Mouse (Mus musculus): ENCODE data around the gene Nle1.
"Not testable (repeated sequence)": the region's sequence is repeated elsewhere in the genome, so short reads cannot be mapped to it uniquely, and the experiment has no call there.

The Nle1 gene

DNA sequence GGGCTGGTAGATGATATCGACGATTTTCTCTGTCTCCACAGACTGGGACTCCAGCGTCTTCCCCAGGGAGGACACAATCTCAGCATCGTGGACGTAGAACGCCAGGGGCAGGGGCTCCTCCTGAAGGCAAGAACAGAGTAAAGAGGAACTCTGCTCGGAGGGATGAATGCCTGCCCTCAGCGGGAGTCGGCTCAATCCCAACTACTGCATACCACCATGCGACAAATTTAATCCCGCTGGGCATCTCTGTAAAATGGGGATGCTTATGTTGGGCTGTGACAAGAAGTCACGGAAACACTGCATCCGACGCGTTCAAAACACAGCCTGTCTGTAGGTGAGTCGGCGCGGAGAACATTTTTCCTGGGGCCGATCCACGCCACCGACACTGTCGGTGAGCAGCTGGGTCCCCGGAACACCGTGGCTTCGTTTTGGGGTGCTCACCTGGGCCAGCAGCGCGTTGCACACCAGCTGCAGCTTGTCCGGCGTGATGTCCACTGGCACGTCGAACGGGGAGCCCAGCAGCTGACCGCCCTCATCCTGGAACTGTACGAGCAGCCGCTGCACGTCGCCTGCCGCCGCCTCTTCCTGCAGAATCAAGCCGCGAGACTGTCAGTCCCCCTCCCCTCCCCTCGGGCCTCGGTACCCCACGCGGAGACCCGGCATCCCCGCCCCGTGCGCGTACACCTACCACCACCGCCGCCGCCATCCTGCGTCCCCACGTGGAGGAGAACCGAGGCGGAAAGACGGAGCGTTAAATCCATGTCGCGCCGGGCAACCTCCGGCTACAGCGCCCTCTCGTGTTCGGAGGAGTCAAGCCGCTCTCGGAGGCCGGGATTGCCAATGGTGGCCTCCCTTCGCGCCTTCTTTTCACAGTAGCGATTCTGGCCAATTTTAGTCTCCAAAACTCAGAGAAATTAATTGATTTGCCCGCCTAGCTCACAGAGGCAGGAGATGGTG lies at the start of gene Nle1:
Nle1 (minus strand) TSS at position 761 of the 957 bp plus-strand sequence.
- peak; percentile 91 for DNase-seq

DNA sequence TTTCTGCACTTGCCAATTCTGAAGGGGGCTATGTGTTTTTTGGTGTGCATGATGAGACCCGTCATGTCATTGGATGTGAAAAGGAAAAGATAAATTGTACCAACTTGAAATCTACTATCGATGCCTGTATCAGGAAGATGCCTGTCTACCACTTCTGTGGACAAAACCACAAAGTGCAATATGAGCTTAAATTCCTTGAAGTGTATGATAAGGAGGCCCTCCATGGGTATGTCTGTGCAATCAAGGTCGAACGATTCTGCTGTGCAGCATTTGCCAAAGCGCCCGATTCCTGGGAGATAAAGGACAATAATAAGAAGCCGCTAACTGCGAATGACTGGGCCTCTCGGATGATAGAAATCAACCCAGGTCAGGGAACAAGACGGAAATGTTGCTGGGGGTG lies 48.7 kb upstream of the Nle1 start:
- DNase-seq = no peak

DNA sequence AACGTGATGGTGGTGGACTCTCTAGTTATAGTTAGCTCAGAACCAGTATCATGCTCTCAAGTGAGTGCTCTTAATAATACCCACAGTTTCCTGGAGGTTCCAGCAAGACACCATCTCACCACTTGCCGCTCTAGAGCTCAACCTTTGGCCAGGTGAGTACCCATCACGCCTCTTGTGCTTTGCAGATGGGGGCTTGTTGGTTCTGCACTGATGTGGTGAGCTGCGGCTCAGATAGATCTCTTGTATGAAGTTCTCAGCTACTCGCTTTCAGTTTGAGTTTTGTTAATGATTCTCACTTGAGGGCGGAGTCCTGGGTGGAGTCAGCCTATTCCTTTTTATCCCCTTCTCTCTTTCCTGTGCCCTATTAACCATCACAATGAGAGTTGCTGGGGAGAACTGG lies 46.4 kb upstream of the Nle1 start:
- DNase-seq = no peak

DNA sequence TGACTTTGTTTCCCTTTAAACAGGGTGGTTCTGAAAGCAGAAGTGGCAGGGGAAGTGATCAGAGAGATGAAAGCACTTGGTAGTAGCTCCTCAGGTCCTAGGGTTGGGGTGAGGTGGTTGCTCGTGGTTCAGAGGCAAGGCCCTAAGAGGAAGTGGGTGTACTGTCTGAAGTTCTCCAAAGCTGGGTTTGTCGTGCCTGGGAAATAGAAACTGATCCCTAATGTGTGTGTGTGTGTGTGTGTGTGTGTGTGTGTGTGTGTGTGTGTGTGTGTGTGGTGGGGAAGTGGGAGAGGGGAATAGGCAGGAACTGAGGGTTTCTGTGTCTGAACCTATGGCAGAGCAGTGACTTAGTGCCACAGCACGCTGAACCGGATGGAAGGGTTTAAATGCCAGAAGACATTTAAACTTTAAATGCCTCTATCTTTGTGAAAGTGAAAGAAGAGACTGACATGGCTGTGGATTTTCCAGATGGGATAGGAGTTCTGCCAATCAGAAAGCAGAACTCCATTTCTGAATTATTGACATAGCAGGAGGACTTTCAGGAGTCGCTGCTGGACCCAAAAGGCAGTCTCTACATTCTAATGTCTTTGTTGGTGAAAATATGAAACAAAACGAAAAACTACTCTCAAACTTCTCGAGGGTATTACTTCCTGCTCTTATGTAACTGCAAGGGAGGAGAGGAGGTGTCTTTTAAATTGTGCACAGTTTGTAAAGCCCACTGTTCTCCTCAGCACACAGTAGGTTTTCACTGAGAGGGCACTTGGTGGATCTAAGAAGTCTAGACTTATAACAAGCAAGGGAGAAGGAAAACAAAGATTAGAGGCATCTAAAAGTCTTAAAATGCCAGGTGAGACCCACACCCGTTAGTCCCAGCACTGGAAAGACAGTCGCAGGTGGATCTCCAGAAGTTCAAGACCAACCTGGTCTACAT lies 44.7 kb upstream of the Nle1 start:
- DNase-seq = no peak

DNA sequence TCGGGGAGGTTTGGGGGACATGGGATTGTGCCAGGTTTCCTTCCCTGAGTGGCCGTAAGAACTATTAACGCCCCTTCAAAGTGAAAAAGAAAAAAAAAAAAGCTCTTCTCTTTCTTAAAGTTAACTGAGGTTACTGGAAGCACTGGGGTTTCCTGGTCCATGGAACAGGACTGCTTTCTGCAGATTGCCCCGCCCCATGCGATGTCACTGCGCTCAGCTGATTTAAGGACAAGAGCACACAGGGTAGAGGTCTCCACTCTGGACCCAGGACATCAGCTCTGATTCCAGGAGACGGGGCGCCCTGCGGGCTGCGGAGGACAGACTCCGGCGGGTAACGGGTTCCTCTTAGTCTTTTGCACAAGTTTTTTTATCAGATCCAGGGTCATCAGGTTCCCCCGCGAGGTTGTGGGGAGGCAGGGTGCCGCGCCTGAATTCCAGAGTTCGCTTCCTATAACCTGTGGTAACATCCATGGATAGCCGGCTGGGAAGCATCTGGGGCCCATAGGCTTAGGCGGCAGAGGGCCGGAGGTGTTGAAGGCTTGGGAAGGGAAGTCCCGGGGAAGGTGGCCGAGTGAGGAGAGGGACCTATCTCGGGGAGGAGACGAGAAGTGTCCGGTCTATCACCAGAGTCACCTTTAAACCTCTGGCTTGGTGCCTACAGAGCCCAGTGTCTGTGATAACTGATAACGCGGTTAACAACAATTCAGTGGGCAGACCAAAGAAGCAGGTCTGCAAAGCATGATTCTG lies 43.8 kb upstream of the Nle1 start:
- DNase-seq = no peak

DNA sequence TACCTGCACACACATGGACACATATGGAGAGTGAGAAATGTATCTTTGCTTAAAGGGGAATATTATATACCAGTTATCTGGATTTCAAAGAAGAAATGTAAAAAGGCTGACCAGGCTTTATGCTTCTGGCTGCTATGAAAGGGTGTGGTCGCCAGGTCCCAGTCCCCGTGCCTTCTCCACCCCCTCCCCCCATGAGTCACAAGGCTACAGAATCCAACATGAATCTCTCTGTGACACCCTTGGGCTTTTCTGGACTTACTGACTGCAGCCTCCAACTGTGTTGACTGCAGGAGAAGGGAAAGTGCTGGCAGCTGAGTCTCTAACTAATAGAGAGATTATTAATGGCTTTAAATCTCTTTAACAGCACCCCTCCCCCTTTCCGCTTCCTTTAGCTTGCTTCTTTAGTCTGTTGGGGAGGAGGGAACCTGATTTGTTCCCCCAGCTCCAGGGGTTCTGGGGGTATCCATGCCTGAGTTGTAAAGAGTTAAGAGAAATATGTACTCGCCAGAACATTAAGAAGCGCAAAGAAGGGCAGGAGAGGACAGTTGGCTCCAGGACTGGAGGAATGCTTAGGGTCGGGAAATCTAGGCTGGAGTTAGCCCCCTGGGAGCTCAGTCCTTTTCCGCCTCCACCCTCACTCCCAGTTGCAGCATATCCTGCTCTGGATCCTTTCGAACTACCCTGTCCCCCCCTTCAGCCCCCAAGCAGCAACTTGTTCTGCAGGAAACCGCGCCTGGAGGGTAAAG lies 42.7 kb upstream of the Nle1 start, which contains the start of gene Slfn5:
Slfn5 (plus strand) TSS at position 614 of the 746 bp plus-strand sequence.
- no peak for DNase-seq

DNA sequence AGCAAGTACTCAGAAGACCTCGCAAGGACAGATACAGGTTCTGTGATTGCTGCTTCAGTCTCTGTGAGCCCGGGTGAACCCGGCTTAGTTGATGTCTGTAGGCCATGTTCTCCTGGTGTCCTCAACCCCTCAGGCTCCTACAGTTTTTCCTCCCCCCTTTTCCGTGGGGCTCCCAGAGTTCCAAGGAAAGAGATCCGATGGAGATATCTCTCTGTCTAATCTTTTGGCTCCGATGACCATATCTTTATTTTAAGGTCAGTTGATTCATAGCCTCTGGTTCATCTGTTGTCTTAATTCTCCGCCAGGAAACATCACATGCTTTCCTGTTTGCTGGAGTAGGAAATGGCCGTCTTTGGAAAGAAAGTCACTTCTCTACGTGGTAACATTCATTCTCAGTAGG lies 40.8 kb upstream of the Nle1 start:
- DNase-seq = no peak

DNA sequence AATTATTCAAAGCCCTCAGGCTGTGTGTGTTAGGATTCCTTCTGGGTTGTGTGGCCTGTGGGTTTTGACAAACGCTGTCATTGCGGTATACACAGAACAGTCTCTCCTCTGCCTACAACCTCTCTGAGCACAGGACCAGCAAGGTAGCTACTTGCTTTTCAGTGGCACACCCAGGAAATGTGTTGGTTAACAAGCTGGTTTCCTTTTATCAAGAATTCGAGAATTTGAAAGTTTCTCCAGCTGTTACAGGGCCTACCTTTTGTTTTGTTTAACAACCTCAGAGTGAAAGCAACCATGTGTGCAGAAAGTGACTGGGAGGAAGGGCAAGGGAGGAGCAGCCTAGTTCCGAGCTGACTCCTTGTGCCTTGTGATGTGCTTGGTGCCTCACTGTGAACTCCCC lies 39.2 kb upstream of the Nle1 start:
- DNase-seq = no peak

DNA sequence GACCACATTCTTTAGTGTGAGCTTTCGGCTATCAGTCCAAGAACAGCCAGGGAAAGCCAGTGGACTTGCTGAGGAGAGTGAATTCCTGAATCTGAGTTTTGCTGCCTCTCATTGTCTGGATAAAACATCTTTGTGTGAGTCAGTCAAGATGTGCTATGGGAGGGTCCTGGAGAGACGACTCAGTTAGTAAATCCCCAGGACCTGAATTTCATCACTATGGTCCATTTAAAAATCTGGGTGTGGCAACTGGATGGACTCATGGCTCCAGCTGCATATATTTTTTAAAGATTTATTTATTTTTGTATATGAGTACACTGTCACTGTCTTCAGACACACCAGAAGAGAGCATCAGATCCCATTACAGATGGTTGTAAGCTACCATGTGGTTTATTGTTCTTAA lies 37.4 kb upstream of the Nle1 start:
- DNase-seq = no peak

DNA sequence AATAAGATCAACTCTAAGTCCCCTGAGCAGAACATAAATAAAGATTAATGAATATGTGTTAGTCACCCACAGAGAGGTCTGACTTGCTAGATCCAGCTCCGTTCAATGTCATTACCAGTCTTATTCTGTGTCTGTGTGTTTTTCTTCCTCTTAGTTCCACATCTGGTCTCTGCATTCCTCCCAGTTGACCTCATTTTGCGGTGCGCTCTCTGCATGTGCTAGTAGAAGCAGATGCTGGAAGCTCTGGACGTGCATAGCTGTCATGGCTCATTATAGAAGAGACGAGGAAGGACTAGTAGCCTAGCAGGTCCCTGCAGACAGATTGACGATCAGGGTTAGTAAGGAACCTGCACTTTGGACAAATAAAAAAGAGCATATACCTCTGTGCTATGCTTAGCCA lies 35.1 kb upstream of the Nle1 start:
- DNase-seq = no peak

DNA sequence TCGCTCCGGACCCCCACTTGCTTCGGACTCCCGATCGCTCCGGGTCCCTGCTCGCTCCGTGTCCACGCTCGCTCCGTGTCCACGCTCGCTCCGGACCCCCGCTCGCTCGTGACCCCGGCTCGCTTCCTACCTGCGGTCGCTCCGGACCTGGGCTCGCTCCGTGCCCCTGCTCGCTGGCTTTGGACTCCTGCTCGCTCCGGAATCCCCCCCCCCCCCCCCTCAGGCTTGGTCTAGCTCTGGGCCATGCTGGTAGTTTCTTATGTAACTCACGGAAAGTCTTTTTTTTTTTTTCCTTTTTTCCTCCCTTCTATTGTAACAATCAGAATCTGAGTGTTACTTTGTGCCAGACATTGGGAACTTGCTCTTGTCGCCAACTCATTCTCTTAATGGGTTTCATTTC lies 25.0 kb upstream of the Nle1 start:
- no peak for DNase-seq

DNA sequence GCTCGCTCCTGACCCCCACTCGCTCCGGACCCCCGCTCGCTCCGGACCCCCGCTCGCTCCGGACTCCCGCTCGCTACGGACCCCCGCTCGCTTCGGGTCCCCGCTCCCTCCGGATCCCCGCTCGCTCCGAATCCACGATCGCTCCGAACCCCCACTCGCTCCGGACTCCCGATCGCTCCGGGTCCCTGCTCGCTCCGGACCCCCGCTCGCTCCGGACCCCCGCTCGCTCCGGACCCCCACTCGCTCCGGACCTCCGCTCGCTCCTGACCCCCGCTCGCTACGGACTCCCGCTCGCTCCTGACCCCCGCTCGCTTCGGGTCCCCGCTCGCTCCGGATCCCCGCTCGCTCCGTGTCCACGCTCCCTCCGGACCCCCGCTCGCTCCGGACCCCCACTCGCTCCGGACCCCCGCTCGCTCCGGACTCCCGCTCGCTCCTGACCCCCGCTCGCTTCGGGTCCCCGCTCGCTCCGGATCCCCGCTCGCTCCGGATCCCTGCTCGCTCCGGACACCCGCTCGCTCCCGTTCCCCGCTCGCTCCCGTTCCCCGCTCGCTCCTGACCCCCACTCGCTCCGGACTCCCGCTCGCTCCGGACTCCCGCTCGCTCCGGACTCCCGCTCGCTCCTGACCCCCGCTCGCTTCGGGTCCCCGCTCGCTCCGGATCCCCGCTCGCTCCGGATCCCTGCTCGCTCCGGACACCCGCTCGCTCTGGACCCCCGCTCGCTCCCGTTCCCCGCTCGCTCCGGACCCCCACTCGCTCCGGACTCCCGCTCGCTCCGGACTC lies 23.6 kb upstream of the Nle1 start:
- not testable (repeated sequence) for DNase-seq

DNA sequence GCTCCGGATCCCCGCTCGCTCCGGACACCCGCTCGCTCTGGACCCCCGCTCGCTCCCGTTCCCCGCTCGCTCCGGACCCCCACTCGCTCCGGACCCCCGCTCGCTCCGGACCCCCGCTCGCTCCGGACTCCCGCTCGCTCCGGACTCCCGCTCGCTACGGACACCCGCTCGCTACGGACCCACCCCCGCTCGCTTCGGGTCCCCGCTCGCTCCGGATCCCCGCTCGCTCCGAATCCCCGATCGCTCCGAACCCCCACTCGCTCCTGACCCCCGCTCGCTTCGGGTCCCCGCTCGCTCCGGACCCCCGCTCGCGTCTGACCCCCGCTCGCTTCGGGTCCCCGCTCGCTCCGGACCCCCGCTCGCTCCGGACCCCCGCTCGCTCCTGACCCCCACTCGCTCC lies 22.9 kb upstream of the Nle1 start:
- not testable (repeated sequence) for DNase-seq

DNA sequence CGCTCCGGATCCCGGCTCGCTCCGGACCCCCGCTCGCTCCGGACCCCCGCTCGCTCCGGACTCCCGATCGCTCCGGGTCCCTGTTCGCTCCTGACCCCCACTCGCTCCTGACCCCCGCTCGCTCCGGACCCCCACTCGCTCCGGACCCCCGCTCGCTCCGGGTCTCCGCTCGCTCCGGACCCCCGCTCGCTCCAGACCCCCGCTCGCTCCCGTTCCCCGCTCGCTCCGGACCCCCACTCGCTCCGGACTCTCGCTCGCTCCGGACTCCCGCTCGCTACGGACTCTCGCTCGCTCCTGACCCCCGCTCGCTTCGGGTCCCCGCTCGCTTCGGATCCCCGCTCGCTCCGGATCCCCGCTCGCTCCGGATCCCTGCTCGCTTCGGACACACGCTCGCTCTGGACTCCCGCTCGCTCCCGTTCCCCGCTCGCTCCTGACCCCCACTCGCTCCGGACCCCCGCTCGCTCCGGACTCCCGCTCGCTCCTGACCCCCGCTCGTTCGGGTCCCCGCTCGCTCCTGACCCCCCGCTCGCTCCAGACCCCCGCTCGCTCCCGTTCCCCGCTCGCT lies 22.3 kb upstream of the Nle1 start:
- not testable (repeated sequence) for DNase-seq

DNA sequence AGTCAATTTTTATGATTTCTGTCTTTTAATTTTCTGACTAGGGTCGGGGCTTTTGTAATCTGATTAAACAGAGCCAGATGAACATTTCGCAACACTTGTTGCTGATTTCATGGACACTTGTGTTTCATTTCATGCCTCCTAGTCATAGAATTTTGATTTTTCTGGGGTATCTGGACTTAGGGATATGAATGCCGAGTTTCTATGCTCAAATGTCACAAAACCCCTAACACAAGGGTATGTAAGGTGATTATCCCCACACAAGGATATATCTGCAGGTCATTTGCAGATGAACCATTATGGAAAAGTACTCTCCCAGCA lies 21.4 kb upstream of the Nle1 start:
- DNase-seq = no peak

DNA sequence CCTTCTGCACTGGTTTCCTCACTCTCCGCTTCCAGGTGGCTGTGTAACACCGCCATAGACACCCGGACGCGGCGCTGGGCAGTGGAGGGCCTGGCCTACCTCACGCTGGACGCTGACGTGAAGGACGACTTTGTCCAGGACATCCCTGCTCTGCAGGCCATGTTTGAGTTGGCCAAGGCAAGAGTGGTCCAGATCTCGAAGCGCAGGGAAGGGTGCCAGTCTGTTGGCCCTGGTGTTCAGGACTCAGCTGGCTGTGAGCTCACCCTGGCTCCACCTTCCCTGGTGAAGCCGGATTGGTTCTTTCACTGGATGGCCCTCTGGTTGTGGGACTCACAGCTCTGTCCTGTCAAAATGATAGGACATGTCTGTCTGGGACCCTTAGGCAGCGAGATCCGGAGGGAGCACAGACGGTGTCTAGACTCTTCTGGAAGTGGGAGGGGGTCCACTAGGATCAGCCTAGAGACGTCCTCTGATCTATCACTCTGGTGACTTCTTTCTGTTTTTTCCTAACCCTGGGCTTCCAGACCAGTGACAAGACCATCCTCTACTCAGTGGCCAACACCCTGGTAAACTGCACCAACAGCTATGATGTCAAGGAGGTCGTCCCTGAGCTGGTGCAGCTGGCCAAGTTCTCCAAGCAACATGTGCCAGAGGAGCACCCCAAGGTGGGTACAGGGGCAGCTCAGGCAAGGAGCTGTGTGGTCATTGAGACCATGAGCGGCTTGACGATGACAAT lies 20.9 kb upstream of the Nle1 start:
- no peak for DNase-seq

DNA sequence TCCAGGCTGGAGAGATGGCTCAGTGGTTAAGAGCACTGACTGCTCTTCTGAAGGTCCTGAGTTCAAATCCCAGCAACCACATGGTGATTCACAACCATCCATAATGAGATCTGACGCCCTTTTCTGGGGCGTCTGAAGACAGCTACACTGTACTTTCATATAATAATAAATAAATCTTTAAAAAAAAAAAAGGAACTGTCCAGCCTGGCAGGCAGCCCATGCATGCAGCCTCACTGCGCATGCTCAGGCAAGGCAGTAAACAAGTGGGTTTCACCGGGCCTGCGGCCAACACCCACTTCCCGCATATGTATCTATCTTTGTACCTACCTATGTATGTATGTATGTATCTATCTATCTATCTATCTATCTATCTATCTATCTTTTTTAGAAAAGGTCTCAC lies 15.7 kb upstream of the Nle1 start:
- not testable (repeated sequence) for DNase-seq

DNA sequence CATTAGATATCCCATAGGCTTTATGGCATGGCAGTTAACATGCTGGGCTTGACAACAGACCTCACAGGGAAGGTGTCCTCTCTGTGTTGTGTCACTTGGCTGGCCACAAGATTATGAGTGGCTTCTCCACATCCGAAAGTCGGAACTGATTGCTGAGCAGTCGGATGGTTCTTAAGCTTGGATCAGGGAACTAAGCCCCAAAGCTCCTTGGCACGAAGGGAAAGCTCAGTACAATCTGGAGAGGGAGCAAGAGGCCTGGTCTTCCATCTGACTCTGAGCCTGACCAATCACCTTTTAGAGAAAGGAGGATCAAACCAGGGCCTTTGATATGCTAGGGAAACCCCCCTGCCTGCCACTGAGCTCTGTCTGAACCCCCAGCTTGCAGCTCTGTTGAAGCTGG lies 13.5 kb upstream of the Nle1 start:
- DNase-seq = no peak

DNA sequence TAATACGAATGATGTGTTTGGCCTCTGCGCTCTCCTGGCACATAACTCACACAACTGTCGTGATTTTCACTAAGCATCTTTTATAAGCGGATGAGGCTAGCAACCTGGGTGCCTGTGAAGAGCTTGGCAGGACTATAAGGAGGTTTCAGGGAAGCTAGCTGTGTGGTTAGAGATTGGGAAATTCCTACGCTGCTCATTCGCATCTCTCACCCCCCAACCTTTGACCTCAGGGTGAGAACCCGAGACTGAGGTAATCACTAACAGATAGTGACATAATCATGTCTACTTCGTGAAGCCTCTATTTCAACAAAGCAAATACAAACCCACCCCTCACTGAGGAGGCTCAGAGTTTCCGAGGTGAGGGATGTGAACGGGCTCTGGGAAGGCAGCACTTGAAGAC lies 12.6 kb upstream of the Nle1 start:
- DNase-seq = no peak

DNA sequence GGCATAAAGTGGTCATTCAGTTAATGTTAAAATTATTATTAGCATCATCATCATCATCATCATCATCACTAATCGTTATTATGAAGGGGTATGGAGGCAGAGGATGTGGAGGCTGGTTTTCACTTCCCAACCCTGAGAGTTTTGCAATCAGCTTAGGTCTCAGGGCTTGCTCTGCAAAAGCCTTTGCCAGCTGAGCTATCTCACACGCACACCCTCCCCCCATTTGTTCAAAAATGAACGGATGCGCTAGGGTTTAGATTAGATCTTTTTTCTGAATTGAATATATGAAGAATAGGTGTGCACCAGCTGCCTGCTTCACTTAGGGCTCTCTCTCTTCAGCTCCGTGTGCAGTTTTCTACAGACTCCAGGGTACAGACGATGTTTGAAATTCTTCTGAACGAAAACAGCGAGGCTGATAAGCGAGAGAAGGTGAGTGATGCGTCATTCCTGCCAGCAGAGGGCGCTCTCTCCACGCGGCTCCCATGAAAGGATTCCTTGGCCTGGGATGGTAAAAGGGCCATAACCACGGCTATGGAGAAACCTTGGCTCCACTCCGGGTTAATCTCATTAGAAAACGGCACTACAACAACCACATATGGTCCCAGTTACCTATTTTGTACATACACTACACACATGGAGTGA lies 6.6 kb upstream of the Nle1 start:
- DNase-seq = peak; percentile 53
